Mouse (Mus musculus) stomach, postnatal 0 days (tissue): Measurements from ENCODE around the gene Cbx2.

Experiments used
- CTCF ChIP-seq: IDR thresholded peaks from 2 replicates; pipeline ENCODE4 v1.5.1; 2016; ENCODE audit warnings: antibody characterized with exemption, low read depth, mild to moderate bottlenecking, moderate library complexity
- EP300 ChIP-seq: optimal IDR thresholded peaks from 2 replicates; pipeline ENCODE3; 2016; ENCODE audit warnings: antibody characterized with exemption

DNA sequence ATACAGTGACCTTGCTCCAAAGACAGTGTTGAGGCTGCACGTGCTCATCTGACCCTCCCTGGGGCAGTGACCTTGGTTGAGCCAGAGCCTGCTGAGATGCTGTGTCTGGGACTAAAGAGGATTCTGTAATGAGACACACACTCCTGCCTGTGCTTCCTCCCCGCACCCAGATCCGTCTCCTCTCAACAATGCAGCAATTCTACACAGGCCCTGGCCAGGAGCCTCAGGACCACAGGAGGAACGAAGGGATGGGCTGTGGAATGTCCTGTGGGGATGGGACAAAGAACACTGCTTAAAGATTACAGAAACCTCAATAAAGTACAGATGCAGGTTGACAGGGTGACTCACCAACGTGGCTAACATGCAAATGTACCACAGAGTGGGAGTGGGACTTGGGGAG lies 37.2 kb upstream of the Cbx2 start:
- TF ChIP-seq CTCF (no peak), EP300 (no peak)
